In the genomic region with DNA sequence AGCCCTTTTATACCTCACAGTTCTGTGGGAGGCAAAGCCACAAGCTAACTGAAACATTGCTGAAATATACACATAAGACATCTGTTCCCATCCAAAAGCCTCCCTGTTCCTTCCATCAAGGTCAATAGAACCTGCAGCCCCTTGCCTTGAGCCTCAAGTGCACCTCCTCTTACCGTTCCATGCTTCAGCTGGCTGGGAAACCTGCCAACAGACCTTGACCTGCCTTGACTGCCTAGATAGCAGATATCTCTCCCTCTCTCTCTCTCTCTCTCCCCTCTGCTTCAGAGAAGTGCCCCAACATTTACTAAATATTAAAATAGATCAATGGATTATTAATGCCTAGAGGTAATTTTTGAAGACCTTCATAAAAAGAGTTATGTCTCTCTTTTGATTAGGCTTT, we compare ENCODE assay signal across 1 mouse cellular context.
TF ChIP-seq lines count a peak whose summit lies in the region.

No protein-coding gene starts in this region.

TF ChIP-seq in MEL, 35 proteins besides CTCF, POLR2A, EP300 and RAD21 (continued from another document):
- no peak for TF ChIP-seq RCOR1 (IDR thresholded peaks at IDR 0.05; ENCODE audit: low read depth, low read length)
- TF ChIP-seq NRF1 (IDR thresholded peaks at IDR 0.05; ENCODE audit: insufficient read depth, low read depth, low read length, poor library complexity, severe bottlenecking): no peak
- TF ChIP-seq ZC3H11A (IDR thresholded peaks at IDR 0.05; ENCODE audit: low read depth, low read length): no peak
- TF ChIP-seq ZKSCAN1 (IDR thresholded peaks at IDR 0.05; ENCODE audit: low read depth, low read length): no peak
- no peak for TF ChIP-seq GABPA (IDR thresholded peaks at IDR 0.05; ENCODE audit: low read depth, low read length)
- TF ChIP-seq MAZ (IDR thresholded peaks at IDR 0.05; ENCODE audit: low read depth, low read length): no peak
- no peak for TF ChIP-seq E2F4 (IDR thresholded peaks at IDR 0.05; ENCODE audit: borderline replicate concordance, low read depth, low read length)
- no peak for TF ChIP-seq ETS1 (IDR thresholded peaks at IDR 0.05; ENCODE audit: low read depth, low read length)
- TF ChIP-seq MAFK (IDR thresholded peaks at IDR 0.05; ENCODE audit: borderline replicate concordance, low read depth, low read length): no peak
- no peak for TF ChIP-seq HCFC1 (IDR thresholded peaks at IDR 0.05; ENCODE audit: low read depth, low read length)
- TF ChIP-seq ELF1 (IDR thresholded peaks at IDR 0.05; ENCODE audit: low read depth, low read length): no peak
- TF ChIP-seq MAX (IDR thresholded peaks at IDR 0.05; ENCODE audit: low read length): no peak
- no peak for TF ChIP-seq TAL1 (IDR thresholded peaks at IDR 0.05; ENCODE audit: low read length)
